Mouse (Mus musculus): Measurements from ENCODE around the gene Gm11444. TPM values are rescaled to one million over a fixed set of nuclear protein-coding genes. Genes with fewer than 3 reads are reported as not detected.

Gene Gm11444
- polyA plus RNA-seq, 1 experiment: not detected

DNA sequence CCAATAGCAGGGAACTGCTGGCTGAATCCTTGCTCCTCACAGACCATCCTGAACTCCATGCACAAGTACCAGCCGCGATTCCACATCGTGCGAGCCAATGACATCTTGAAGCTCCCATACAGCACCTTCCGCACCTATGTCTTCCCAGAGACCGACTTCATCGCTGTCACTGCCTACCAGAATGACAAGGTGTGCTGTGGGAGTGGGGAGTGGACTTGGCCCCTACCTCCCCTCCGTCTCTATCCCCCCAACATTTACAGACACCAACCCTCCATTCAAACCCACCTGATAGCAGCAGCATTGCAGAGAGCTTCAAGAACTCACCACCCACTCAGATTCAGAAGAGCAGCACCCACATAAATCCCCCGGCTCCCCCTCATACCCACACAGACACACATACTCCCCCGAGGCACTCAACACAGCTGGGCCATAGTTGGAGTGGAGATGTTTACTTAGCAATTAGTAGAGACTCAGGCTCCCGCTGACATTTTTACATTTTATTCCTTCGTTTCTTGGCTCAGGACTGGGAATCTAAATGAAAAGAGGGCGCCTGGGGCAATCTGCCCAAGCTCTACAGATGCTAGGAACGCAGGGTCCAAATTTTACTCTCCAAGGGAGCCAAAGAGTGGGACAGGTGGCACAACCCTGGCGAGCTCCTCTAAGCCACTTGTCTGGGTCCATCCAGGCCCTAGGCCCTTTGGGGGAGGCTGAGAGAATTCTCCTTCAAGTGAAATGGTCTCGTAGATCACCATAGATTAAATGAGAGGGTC is 14.2 kb downstream of the Gm11444 start:
- no peak for DNase-seq (ENCODE audit: low read depth)

DNA sequence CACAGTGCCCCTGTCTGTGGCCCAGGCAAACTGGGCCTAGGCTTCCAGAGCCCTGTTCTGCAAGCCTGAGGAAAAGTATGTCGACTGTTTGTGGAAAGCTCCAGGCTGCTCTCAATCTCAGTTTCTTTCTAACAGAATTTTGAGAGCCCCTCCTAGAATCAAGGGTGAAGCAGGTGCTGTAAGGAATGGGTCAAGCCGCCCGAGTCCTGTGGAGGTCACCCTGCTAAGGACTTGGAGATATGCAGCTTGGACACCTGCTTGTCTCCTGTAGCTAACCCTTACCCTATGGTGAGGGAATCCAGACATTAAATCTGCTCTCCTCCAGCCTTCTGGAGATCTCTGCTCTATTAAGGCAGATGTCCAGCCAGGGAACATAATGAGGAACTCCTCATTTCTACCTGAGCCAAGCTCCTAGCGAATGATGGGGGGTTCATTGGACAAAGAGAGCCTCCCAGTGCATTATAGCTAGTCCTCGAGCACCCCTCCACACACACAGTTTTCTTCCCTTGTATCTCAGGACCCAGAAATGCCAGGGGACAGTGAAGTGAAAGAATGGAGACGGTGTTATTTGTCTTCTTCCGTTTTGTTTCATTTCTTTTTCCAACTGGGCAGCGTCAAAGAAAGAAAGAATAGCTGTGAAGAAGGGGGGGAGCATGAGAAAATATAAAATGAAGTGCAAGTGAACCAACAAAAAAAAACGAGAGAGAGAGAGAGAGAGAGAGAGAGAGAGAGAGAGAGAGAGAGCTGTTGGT is 15.0 kb downstream of the Gm11444 start:
- DNase-seq (ENCODE audit: low read depth): no peak

DNA sequence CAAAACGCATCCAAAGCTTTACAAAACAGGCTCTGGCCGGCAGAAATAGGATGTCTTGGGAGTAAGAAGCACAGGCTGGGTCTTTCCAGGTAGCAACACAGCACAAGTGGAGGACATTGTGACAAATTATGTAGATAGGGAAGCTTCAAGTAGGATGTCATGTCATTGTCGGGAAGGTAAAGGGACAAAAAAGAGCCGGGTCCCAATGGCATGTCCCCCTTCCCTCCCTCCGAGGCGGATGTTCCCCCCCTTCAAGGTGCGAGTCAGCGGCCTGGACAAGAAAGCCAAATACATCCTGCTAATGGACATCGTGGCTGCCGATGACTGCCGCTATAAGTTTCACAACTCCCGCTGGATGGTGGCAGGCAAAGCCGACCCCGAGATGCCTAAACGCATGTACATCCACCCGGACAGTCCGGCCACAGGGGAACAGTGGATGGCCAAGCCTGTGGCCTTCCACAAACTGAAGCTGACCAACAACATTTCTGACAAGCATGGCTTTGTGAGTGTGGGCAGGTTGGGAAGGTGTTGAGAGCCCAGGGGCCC is 15.7 kb downstream of the Gm11444 start:
- DNase-seq (ENCODE audit: low read depth): no peak

DNA sequence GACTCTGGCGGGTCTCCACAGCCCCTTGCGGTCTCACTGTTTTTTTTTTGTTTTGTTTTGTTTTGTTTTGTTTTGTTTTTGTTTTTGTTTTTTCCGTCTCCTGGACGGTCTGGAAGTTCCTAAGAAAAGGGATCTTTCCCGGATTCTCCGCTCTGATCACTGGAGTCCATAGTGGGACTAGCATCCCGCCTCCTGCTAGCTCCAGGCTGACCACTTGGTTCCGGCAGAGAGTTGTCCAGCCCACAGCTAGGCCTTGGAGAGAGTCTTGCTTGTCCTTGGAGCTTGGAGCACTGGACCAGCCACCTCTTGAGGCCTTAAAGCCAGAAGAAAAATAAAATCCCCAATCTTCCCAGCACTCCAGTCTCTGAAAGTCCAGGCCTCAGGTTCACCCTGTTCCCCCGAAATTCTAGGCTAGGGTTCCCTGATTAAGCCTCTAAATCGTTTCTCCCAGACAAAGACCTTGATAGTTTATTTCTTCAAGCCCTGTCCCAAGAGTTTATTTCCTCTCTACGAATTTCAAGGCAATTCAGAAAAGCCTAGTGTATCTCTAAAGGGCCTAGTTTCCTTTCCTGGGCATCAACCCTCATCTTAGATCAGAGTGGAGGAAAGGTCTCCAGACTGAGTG is 16.3 kb downstream of the Gm11444 start:
- DNase-seq (ENCODE audit: low read depth): no peak

DNA sequence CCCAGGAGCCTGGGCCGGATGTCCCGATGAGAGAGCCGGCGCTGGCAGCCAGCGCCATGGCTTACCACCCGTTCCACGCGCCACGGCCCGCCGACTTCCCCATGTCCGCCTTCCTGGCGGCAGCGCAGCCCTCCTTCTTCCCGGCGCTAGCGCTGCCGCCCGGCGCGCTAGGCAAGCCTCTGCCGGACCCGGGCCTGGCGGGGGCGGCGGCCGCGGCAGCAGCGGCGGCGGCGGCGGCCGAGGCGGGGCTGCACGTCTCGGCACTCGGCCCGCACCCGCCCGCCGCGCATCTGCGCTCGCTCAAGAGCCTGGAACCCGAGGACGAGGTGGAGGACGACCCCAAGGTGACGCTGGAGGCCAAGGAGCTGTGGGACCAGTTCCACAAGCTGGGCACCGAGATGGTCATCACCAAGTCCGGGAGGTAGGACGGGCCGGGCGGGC is 17.0 kb downstream of the Gm11444 start:
- DNase-seq (ENCODE audit: low read depth): no peak

DNA sequence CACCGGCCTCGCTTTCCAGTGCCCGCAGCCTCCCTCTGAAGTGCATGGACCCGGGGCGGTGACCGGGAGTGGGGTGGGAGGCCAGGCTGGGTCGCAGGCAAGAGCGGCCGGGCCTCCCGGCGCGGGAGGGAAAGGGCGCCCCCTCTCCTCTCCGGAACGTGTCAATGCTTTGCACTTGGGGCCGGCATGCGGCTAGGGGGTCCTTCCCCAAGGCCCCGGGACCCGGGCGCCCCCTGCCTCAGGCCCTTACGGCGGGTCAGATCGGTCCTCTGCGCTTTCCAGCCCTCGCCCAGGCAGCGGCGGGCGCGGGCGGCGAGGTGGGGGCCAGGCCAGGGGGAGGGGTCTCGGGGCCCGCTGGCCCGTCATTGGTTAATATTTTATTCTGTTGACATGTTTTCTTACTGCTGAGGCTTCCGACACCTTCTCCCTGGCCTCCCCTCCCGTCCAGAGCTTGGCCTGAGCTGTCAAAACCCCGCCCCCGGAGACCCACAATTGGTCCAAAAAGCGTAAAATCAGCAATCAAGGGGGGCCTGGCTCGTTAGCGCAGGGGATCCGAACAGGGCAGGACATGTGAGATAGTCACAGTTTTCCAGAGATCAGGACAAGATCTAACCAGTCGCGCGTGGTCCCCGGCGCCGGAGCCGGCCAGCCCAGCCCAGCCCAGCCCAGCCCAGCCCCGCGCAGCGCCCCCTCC is 17.8 kb downstream of the Gm11444 start, which contains the start of gene Tbx2:
Tbx2 (plus strand) TSS at position 321 of the 694 bp plus-strand sequence.
- DNase-seq (ENCODE audit: low read depth): no peak

DNA sequence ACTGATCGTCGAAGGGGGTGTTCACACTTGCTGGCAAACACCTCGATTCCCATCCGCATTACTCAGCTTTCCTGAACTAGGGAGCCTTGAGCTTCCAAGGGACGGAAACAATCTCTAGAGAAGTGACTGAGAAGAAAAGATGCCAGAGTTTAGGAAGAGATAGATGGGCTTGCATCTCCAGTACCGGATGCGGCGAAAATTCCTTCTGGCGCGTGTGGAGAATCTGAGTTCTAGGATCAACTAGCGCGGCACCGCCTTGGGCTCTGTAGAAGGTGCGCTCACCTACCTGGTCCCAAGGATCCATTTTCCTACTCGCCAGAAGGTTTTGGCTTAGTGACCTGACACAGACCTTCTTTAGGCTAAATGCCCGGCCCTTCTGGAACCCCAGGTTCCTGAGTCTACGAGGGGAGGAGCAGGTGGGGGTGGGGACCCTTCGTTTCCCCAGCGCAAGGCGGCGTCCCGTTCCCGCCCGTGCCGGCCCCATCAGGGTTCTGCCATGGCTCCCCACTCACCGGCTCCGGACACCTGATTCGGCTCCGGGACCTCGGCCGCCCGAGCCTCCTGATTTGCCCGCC is 18.4 kb downstream of the Gm11444 start:
- no peak for DNase-seq (ENCODE audit: low read depth)

DNA sequence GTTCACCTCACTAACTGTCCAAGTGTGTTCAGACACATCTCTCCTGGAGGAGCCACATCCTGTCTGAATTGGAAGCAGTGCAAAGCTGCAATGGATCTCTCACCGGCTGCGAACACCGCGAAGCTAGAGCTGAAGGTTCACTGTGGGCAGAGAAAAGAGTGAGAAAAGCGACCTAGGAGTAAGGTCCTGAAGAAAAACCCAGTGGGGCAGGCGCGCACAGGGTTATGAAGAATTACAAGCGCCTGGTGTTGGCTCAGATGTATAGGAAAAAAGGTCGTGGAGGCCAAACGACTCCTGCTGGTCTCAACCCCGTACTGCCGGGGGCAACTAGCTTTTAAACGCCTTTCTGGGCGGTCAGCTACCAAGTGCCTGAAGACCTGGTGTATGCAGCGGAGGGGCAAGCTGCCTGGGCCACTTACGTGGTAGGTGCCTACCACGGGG is 19.2 kb downstream of the Gm11444 start:
- no peak for DNase-seq (ENCODE audit: low read depth)

DNA sequence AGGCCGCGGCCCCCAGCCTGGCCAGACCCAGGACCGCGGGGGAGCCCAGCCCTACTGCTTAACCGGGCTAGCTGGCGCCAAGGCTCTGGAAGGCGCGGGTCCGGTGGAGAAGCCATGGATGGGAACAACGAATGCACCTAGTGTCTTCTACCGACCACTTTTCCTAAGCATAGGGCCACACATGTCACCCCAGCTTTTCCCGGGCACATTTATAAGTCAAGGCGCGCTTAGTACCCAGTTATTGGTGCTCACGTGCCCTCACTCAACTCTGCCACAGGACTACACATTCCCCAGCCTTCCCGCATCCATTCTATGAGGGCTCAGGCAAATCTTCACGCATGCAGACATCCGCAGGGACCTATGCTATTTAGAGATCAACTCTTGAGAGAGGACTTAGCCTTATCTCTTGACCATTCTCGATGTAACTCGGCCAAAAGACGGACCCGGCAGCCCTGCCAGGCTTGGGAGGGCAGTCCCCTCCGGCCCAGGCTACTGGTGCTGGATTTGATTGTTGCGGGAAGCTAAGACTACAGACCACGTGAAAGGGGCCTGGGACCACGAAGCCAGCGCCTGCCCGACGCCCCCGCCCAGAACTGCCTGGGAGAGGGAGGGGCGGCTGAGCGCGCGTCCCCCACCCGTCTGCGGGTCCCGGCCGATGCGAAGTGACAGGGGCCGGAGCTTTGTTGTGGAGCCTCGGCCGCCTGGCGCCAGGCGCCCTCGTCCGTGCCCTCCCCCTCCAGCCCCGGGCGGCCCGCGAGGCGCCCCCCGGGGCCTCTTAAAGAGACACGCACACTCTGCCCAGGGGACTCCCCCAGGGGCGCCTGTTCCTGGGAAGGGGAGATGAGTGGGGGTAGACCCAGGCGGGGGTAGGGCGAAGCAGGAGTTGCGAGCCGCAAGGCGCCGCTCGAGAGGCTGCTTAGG is 20.4 kb downstream of the Gm11444 start:
- DNase-seq (ENCODE audit: low read depth): no peak

DNA sequence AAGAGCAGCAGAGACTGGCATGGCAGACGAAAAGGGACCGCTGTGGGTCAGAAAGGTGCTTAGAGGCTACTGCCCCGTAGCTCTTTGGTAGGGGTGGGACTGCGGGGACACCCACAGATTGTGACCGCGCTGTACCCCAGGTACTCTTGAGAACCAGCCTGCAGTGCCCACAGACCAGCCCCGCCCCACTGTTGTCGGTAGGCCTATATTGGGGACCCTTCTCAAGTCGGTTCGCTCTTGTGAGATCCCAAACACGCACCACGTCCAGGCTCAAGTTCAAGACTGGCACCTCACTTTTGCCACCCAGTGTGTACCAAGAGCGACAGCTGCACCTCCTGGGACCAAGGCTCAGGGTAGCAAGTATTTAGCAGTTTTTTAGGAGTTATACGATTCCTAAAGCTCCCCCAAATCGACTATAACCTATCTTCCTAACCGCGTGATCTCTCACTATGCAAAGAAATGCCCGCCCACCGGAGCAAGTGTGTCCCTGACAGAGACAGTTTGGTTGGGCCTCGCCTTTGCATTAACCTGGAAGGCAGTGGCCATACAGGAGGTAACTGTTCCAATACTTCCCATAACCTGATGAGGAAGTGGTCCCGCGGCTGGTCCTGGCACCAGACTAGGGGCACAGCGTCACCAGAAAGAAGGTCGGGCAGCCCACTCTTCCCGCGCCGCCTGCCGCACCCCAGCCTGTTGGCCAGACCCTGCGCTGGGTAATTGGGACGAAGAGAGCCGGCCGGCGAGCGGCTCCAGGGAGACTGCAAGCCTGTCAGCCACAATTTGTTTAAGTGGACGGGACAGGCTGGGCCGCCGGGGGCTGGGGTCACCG is 21.2 kb downstream of the Gm11444 start:
- DNase-seq (ENCODE audit: low read depth): no peak

DNA sequence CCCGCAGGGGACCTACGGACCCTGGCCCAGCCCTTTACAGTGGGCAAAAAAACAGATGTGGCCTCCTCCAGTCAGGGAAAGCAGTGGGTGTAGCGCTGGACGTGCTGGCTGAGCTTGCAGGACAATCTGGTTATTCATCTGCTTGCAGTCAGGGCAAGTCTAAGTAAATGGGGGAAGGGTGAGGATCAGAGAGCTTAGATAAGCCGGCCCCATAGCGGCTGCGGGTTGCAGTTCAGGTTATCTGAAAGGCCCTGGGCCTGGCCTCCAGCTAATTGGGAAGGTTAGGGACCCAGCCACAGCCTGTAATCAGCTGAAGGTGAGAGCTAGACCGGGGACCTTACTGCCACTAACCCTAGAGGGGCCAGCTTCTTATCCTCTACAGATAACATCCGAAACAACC is 22.8 kb downstream of the Gm11444 start:
- DNase-seq (ENCODE audit: low read depth): no peak

DNA sequence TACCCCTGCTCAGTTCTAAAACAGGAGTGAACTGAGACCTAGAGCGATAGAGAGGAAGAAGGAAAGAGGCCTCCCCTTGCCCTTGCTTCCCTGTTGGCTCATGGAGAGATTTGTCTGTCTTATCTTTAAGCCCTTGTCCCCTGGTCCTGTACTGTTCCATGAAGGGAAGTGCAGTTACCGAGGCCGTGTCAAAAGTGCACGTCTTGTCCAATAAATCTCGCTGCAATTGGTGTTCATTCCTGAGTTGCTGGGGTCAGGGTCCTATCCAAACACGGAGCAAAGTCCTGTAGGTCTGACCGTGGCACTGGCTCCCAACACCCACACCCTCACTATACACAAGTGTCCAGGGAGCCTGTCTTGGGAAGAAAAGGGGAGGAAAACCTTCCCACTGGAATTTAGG is 24.3 kb downstream of the Gm11444 start:
- DNase-seq (ENCODE audit: low read depth): no peak

DNA sequence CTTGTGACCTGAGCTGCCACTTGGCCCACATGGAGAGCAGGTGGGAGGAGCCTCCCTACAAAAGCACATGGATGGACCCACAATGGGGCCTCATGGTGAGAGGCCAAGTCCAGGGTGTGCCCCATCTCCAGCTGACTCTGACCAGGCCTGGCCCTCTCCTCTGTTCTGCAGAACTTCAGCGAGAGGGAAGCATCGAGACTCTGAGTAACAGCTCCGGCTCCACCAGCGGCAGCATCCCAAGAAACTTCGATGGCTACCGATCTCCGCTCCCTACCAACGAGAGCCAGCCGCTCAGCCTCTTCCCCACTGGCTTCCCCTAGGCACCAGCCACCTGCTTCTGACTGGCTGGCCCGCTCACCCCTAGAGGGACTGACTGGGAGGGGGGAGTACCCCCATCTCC is 25.1 kb downstream of the Gm11444 start:
- DNase-seq (ENCODE audit: low read depth): no peak

DNA sequence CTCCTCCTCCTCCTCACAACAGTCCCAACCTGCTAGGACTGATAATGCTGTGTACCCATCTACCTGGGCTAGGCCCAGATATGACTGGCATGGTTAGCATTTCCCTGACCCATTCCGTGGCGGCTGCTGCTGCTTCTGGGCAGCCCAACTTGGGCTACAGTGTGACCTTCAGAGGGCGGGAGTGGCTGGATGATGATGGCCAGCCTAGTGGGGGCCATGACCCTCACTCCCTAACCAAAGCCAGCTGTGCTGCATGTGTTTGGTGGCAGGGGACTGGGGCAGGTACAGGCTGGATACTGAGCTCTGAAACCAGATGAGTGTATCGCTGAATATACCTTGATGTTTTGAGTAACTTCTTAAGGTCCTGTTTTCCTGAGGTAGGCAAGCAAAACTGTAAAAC is 26.3 kb downstream of the Gm11444 start:
- no peak for DNase-seq (ENCODE audit: low read depth)

DNA sequence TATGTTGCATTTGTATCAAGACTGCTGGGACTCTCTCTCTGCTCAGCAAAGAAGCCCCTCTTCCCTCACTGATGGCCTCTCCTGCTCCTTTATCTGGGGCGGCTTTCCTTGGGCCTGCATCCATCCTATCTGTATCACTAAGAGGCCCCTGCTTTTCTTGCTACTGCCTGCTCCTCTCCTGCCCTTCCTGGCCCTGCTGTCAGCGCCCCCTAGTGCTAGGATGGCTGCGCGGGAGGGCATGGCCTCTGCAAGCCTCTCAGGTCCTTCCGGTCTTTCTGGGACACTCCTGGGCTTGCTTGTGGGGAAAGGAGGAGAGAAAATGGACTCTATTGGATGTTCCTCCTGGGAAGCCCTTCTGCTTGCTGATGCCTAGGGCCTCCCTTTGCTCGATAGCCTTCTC is 27.0 kb downstream of the Gm11444 start:
- DNase-seq (ENCODE audit: low read depth): no peak

DNA sequence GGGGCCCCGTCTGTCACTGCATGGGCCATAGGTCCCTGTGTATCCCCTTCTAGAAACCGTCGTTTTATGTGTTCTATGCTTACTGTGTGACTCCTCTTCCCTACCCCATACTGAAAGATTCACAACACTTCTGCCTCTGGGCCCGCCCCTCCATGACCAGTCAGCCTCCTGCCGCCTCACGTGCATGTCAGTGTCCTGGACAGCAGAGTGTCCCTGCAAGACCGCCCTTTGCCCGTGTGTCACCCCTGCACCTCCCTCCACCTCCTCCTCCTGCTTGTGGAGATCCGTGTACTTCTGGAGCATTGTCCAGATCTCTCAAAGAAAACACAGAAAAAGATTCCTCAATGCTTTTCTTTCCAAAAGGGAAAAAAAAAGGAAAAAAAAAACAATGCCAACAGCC is 28.5 kb downstream of the Gm11444 start:
- DNase-seq (ENCODE audit: low read depth): no peak

DNA sequence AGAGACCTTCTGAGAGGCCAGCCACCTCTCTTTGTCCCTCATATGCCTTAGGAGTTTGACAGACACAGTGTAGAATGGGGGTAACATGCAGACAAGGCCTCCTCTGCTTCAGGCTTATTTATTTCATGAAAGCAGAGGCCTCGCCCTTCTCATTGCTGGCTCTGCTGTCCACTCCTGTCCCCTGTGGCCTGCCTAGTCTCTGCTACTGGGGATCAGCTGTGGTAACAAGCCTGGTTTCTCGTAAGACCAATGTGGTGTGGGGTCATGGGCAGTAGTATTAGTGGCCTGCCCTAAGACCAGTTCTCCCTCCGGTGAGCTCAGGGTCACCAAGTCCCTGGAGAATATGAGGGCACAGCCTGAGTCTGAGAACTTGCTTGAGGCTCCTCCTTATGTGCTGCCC is 29.2 kb downstream of the Gm11444 start:
- DNase-seq (ENCODE audit: low read depth): no peak

DNA sequence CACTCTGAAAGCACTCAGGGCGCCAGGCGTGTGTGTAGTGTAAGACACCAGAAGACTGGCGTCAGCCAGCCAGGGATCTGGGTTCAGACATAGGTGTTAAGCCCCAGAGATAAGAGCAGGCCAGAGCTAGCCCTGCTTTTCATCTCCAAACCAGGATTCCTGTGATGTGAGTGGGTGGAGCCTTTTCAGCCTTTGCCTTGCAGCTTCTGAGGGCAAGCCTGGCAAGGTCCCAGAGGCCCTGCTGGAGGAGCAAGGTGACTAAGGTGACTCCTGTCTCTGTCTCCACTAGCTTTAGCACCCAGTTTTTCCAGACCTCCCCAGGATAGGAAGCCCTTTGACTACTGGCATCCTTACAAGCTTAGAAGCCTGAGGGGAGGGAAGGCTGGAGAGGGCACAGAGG is 31.7 kb downstream of the Gm11444 start:
- no peak for DNase-seq (ENCODE audit: low read depth)

DNA sequence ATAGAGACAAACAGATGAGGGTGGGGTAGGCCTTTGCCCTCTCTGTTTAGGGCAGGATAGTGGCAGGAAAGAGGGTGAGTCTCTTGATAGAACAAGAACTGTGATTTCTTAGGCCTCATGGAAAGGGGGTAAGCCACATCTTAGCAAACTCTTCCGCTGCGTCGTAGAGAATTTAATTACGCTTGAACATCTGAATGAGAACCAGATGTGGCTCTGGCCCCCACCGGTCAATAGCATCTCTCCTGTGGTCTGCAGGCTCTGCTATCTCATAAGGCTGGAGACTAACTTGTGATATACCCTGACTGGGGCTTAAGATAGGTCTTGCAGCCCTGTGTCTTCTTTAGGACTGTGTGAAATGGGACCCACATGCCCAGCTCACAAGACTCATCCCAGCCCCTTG is 33.7 kb downstream of the Gm11444 start:
- DNase-seq (ENCODE audit: low read depth): no peak

All from gonadal fat pad, adult 2 months (tissue).